Mouse (Mus musculus): ENCODE results near the gene Itga11. TPM values are rescaled to one million over a fixed set of nuclear protein-coding genes. Genes with fewer than 3 reads are reported as not detected.

The Itga11 gene
- polyA plus RNA-seq, 1 experiment from 2014 or later = not detected

- H3K36me3 ChIP-seq (ENCODE audit: inconsistent target) = no peaks in the 10 kb centered on the region
- WGBS (ENCODE audit: missing documents) = 53% methylated on average over 2 of the region's 2 CpGs
- H3K79me2 ChIP-seq (ENCODE audit: inconsistent target) = no peaks in the 10 kb centered on the region
- no peak overlapping the region for H3K27ac ChIP-seq
- no peak overlapping the region for H3K4me3 ChIP-seq (ENCODE audit: inconsistent target)
Measured at GRCm38 (mm10) chr9:62663443-62663842, 14.2 kb upstream of the Itga11 start.

DNA sequence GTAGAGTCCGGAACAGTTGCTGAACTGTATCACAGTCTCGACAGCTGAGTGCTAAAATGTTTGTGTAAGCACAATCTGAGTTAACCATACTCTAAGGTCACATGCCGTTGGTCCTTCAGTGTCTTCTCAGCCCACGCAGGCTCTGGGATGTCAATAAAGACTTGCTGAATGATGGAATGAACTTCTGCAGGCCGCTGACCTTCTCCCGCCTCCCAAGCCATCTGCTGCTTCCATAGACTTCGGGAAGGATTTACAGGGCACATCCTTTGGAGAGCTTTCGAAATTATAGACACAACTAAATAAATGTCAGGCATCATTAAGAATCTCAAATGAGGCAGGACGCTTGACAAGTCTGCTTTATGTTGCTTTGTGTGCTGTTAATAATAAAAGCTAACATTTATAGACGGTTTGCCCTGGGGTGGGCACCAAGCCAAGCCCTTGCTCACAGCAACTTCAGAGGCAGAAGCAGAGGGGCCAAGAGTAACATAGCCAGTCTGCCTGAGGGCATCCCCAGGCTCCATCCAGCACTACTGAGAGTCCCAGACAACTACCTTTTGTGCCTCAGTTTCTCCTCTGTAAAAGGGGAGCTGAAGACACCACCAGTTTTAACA, 13.4 kb upstream of the Itga11 start:
- Histone ChIP-seq H3K79me2 (ENCODE audit: inconsistent target) (no peaks in the 10 kb centered on the region), H3K4me3 (ENCODE audit: inconsistent target) (no peak overlapping the region), H3K36me3 (ENCODE audit: inconsistent target) (no peaks in the 10 kb centered on the region), H3K27ac (no peak overlapping the region)
- WGBS (ENCODE audit: missing documents) = 89% methylated on average over 10 of the region's 10 CpGs

DNA sequence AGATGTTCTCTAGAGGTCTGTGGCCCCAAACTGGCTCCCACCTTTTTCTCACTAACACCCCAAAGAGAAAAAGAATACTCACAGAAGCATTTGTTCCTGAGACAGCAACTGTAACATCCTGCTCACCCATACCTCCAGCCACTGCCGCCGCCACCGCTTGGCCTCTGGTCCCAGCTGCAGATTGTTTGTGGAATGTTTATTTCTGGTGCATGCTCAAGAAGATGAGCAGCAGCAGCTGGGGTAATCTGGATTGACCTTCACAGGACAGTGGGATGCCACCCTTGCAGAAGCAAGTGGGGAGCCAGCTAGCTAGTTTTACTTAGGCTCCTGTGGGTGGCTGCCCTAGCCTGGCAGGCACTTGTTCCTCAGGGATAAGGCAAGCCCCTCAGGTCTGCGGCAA, 11.7 kb upstream of the Itga11 start:
- H3K4me3 ChIP-seq (ENCODE audit: inconsistent target) = no peak overlapping the region
- no peaks in the 10 kb centered on the region for H3K79me2 ChIP-seq (ENCODE audit: inconsistent target)
- WGBS (ENCODE audit: missing documents) = 91% methylated on average over 4 of the region's 4 CpGs
- H3K27ac ChIP-seq = no peak overlapping the region
- H3K36me3 ChIP-seq (ENCODE audit: inconsistent target) = no peaks in the 10 kb centered on the region

- Histone ChIP-seq H3K79me2 (ENCODE audit: inconsistent target) (no peaks in the 10 kb centered on the region), H3K4me3 (ENCODE audit: inconsistent target) (no peak overlapping the region), H3K27ac (no peak overlapping the region), H3K36me3 (ENCODE audit: inconsistent target) (no peaks in the 10 kb centered on the region)
- 95% methylated on average over 4 of the region's 4 CpGs for WGBS (ENCODE audit: missing documents)
Measured at GRCm38 (mm10) chr9:62668503-62668902, 9.1 kb upstream of the Itga11 start.

DNA sequence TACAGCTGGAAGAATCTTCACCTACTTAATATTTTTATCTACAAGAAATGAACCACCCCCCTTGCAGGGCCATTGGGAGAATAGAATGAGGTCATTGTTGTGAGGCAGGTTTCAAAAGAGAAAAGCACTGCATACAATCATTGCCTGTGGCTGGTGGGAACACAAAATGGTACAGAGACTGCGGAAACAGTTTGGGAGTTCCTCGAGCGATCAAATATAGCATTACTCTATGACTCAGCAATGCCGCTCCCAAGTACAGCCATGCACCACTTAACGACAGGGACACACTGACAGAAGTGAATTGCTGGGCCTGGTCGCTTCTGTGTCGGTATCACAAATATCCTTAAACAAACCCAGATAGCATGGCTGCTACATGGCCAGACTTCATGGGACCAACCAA, 4.4 kb upstream of the Itga11 start:
- Histone ChIP-seq H3K4me3 (ENCODE audit: inconsistent target) (no peak overlapping the region), H3K79me2 (ENCODE audit: inconsistent target) (no peaks in the 10 kb centered on the region), H3K36me3 (ENCODE audit: inconsistent target) (no peaks in the 10 kb centered on the region), H3K27ac (no peak overlapping the region)
- 69% methylated on average over 7 of the region's 7 CpGs for WGBS (ENCODE audit: missing documents)

DNA sequence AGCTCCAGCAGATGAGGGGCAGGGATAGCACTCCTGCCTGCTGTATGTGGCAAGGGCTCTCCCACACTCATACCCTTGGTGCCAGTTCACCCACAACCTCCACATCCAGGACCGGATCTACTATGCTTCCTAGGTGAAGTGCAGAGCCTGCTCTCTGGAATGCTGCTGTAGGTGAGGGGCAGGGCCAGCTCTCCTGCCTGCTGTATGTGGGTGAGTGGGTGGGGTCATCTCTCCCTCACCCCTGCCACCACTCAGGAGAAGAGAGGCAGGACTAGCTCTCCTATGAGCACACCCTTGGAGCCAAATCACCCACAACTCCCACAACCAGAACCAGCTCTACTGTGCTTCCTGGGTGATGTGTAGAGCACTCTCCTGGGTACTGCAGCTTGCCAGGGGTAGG, 2.5 kb upstream of the Itga11 start:
- WGBS (ENCODE audit: missing documents) = no CpG with 5 or more reads among the region's 1 CpGs
- no peak overlapping the region for H3K4me3 ChIP-seq (ENCODE audit: inconsistent target)
- no peaks in the 10 kb centered on the region for H3K36me3 ChIP-seq (ENCODE audit: inconsistent target)

DNA sequence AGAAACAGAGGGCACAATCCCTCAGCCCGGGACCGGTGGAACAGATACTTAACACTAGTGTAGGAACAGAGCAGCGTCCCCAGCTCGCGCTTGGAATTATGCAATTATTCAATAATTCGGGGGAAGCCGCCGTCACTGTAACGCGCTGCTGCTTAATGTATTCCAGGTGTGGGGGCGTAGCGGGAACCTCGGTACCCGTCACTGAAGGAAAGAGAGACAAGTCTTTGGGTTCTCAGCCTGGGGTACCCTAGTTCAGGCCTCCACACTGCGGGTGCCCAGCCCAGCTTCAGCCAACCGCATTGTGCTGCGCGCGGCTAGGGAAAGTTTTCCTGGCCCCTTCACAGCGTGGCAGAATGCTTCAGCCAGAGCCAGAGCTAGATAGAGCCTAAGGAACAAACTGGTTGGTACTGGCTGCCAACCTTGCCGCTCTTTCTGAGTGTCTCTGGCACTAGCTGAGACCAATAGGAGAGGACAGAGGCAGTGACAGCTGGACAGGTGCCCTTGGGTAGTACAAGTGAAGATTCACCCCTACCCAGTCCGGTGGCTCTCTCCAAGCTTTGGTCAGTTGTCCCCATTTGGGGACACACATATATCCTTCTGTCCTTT, 1.0 kb downstream of the Itga11 start:
- WGBS (ENCODE audit: missing documents) = 8% methylated on average over 22 of the region's 22 CpGs
- no peaks in the 10 kb centered on the region for H3K79me2 ChIP-seq (ENCODE audit: inconsistent target)
- no peaks in the 10 kb centered on the region for H3K36me3 ChIP-seq (ENCODE audit: inconsistent target)
- H3K27ac ChIP-seq = no peak overlapping the region
- no peak overlapping the region for H3K4me3 ChIP-seq (ENCODE audit: inconsistent target)

More for the DNA sequence above, 2.5 kb upstream of the Itga11 start:
- Histone ChIP-seq H3K79me2 (ENCODE audit: inconsistent target) (no peaks in the 10 kb centered on the region), H3K27ac (no peak overlapping the region)

- Histone ChIP-seq H3K36me3 (ENCODE audit: inconsistent target) (no peaks in the 10 kb centered on the region), H3K27ac (no peak overlapping the region), H3K79me2 (ENCODE audit: inconsistent target) (no peaks in the 10 kb centered on the region), H3K4me3 (ENCODE audit: inconsistent target) (no peak overlapping the region)
- WGBS (ENCODE audit: missing documents) = 62% methylated on average over 4 of the region's 4 CpGs
Measured at GRCm38 (mm10) chr9:62679398-62679797, 1.8 kb downstream of the Itga11 start.

GRCm38 (mm10) chr9:62684311-62684710, 6.7 kb downstream of the Itga11 start:
- 86% methylated on average over 6 of the region's 7 CpGs for WGBS (ENCODE audit: missing documents)
- no peak overlapping the region for H3K27ac ChIP-seq
- H3K36me3 ChIP-seq (ENCODE audit: inconsistent target) = no peaks in the 10 kb centered on the region
- no peak overlapping the region for H3K4me3 ChIP-seq (ENCODE audit: inconsistent target)
- H3K79me2 ChIP-seq (ENCODE audit: inconsistent target) = no peaks in the 10 kb centered on the region

DNA sequence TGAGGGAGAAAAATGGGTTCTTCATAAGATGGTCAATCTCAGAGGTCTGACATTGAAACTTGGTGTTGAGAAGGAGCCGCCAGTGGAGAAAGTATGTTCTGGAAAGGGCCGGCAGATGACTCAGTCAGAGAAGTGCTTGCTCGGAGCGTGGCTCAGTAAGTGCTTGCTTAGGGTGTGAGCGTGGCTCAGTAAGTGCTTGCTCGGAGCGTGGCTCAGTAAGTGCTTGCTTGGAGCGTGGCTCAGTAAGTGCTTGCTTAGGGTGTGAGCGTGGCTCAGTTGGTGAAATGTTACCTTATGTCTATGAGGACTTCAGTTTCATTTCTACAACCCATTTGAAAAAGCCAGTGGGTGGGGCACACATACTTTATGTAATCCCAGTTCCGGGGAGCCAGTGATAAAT, 12.1 kb downstream of the Itga11 start:
- Histone ChIP-seq H3K36me3 (ENCODE audit: inconsistent target) (no peaks in the 10 kb centered on the region), H3K4me3 (ENCODE audit: inconsistent target) (no peak overlapping the region), H3K27ac (no peak overlapping the region), H3K79me2 (ENCODE audit: inconsistent target) (no peaks in the 10 kb centered on the region)
- WGBS (ENCODE audit: missing documents) = 89% methylated on average over 10 of the region's 10 CpGs

- 89% methylated on average over 5 of the region's 5 CpGs for WGBS (ENCODE audit: missing documents)
Measured at GRCm38 (mm10) chr9:62694054-62694453, 16.4 kb downstream of the Itga11 start.

DNA sequence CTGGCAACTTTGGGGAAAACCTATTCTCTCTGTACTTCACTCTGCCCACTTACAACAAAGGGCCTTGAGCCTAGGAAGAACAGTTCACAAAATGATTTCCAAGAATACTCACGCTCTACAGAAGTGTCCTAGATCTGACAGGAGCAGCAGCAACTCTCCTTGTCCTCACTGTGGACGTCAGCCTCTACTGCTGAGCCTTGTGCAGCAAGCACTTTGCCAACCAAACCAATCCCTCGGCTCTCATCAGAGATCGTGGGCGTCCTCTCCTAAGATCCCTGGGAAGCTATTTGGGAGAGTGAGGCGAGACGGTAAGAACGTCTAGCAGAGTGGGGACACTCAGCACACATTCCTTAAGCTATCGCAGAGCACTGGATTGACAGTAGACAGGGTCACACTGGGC, 17.6 kb downstream of the Itga11 start:
- WGBS (ENCODE audit: missing documents) = 82% methylated on average over 9 of the region's 9 CpGs
- Histone ChIP-seq H3K36me3 (ENCODE audit: inconsistent target) (no peaks in the 10 kb centered on the region), H3K4me3 (ENCODE audit: inconsistent target) (no peak overlapping the region), H3K27ac (no peak overlapping the region), H3K79me2 (ENCODE audit: inconsistent target) (no peaks in the 10 kb centered on the region)

More at GRCm38 (mm10) chr9:62694054-62694453, 16.4 kb downstream of the Itga11 start:
- Histone ChIP-seq H3K79me2 (ENCODE audit: inconsistent target) (no peaks in the 10 kb centered on the region), H3K36me3 (ENCODE audit: inconsistent target) (no peaks in the 10 kb centered on the region), H3K4me3 (ENCODE audit: inconsistent target) (no peak overlapping the region), H3K27ac (no peak overlapping the region)

- Histone ChIP-seq H3K27ac (no peak overlapping the region), H3K4me3 (ENCODE audit: inconsistent target) (no peak overlapping the region), H3K36me3 (ENCODE audit: inconsistent target) (no peaks in the 10 kb centered on the region), H3K79me2 (ENCODE audit: inconsistent target) (no peaks in the 10 kb centered on the region)
- WGBS (ENCODE audit: missing documents) = 85% methylated on average over 4 of the region's 4 CpGs
Measured at GRCm38 (mm10) chr9:62696799-62697198, 19.2 kb downstream of the Itga11 start.

DNA sequence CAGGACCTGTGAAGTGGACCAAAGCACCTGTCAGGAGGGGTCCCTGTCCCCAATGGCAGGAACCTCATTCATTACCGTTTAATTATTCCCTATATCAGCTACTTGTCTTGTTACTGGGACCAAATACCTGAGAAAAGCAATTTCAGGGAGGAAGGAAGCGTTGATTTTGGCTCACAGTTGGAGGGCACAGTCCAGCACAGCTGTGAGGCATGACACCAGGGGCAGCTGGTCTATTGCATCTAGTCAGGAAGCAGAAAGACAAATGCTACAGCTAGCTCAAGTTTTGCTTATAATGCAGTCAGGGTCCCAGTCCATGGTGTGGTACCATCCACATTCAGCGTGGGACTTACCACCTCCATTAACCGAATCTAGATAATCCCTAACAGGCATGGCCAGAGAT, 29.6 kb downstream of the Itga11 start:
- H3K27ac ChIP-seq = no peak overlapping the region
- H3K4me3 ChIP-seq (ENCODE audit: inconsistent target) = no peak overlapping the region
- H3K79me2 ChIP-seq (ENCODE audit: inconsistent target) = no peaks in the 10 kb centered on the region
- WGBS (ENCODE audit: missing documents) = 88% methylated on average over 4 of the region's 4 CpGs
- H3K36me3 ChIP-seq (ENCODE audit: inconsistent target) = no peaks in the 10 kb centered on the region

DNA sequence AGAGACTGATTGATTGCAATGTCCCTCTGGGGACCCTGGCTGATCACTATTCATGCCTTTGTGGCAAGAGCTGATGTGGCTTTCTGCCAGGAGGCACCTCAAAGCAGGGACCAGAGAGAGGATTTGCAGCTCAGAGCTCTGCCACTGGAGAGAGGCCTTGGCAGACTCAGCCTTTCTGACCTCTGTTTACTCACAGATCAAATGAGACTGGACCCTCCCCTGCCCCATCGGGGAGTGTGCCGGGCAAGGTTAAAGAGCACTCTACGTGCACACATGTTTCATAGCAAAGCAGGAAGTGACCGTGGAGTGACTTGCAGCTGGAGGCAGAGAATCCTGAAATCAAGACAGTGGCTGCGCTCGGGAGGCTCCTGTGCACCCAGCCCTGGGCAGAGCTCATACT, 30.2 kb downstream of the Itga11 start:
- Histone ChIP-seq H3K27ac (no peak overlapping the region), H3K79me2 (ENCODE audit: inconsistent target) (no peaks in the 10 kb centered on the region), H3K4me3 (ENCODE audit: inconsistent target) (no peak overlapping the region), H3K36me3 (ENCODE audit: inconsistent target) (no peaks in the 10 kb centered on the region)
- 49% methylated on average over 6 of the region's 6 CpGs for WGBS (ENCODE audit: missing documents)

- Histone ChIP-seq H3K79me2 (ENCODE audit: inconsistent target) (no peaks in the 10 kb centered on the region), H3K27ac (no peak overlapping the region), H3K36me3 (ENCODE audit: inconsistent target) (no peaks in the 10 kb centered on the region), H3K4me3 (ENCODE audit: inconsistent target) (no peak overlapping the region)
- 88% methylated on average over 5 of the region's 5 CpGs for WGBS (ENCODE audit: missing documents)
Measured at GRCm38 (mm10) chr9:62709983-62710382, 32.4 kb downstream of the Itga11 start.

All from macrophage (primary cell).